Mouse (Mus musculus) adrenal gland, adult (tissue): ENCODE data around the gene Ralgapb.

Source experiments
- DNase-seq, 2 experiments: peaks; one replicate each; pipeline ENCODE4 v3.0.0; 2022 to 2023; ENCODE audit warnings: low spot score in 1 of 2; ENCODE audit not compliant: inconsistent age in 2 of 2

The Ralgapb gene

DNA sequence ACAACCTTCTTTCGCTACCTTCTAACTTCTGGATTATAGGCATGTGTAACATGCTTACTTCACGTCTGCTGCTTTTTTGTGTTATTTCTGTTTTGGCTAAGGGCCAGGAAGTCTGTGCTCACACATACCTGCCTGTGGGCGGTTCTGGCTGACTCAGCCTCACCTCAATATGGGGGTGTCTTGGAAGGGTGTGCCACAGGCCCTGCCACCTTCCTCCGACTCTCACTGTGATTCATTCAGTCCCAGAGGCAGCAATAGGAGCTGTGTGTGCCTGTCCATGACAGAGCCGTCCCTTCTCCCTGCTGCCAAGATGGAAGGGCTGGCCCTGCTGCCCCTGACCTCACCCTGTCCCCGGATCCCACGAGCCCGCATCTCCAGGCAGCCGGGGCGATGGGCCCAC, 102.9 kb downstream of the Ralgapb start, which contains the start of gene Arhgap40:
Arhgap40 (plus strand) TSS at position 269 of the 400 bp plus-strand sequence.
- DNase-seq, result no peak

DNA sequence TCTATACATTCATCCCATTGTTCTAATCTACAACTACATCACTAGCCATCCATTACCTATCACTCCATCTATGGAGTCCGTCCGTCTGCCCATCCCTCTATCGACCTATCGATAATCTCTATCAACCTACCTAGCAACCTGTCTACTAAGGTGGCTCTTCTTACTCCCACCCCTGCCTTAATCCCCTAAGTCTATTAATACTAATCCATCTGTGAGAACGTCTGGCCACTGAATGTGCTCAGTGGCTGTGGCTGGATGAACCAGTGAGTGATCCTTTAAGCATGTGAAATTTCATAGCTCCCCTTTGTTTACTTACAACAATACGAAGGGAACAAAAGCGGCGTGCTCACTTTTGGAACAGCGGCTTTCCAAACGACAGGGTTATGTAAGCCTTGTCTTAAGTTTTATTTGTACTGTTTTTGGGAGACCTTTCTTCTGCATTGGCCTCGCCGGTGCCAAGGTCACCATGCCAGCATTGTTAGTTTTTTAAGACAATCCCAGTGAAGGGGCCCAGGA, 104.2 kb downstream of the Ralgapb start:
- DNase-seq, result no peak

DNA sequence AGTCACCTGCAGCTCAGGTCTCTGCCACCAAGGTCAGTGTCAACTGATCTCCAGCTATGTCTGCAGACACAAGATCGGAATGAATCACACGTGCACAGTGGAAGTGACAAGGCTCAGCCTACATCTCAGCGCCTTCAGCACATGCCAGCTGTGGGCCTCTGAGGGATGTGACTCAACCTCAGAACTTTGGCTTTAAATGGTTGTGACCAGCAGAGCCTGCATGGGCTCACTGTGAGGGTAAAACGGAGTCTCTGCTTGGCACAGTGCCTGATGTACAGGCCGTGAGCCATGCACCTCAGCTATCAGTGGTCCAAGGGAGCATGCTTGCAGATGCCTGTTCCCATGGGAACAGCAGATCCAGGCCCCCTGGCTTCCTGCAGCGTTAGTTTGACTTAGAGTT, 108.9 kb downstream of the Ralgapb start:
- no peak for DNase-seq

DNA sequence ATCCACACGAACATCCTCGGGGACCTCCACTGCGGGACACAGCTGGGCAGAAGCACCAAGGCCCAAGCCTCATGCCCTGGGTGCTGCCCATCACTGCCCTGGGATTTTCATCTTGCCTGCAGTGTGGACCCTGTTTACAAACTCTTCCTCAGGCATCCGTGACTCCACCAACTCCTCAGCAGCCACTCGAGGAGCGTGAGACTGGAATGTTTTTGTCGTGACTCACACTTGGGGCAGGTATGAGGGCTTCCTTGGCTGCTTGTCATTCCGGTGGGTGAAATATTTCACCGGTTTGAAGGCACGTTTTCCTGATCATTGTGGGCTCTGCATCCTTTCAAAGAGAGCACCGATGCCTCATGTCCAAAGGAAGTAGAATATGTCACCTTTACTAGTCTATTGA, 109.4 kb downstream of the Ralgapb start:
- no peak for DNase-seq

DNA sequence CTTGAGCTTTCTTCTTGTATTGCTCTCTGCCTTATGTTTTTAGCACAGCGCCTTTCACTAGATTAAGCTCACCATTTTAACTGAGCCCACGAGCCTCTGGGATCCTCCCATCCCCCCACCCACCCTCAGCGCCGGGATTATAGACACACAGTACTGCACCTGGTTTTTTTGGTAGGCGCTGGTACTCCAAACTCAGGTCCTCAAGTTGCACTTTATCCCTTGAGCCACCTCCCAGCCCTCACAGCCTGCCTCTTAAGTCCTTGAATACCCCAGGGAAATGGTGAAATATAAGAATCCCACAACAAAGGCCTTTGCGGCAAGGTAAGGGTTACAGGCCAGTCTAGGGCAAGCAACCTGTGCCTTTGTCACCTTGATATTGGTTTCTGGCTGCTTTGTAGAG, 110.2 kb downstream of the Ralgapb start:
- DNase-seq, result no peak

DNA sequence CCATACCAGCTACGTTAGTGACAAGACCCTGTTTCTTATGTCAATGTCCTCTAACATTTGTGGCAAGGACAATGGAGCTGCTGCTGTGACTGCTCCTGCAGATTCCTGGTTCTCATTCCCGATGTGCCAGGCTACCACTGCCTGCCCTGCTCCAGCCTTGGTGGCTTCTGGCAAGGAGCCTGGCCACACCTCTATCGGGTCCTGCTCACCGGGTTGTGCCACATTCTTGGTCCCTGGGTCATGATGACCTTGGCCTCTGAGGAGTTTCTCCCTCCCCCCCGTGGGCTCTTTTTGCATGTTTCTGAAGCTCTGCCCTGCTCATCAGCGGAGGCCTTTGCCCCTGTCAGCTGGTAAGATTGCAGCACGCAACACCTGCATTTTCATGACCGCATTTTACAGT, 113.4 kb downstream of the Ralgapb start:
- peak; percentile 51 to 68 for DNase-seq

DNA sequence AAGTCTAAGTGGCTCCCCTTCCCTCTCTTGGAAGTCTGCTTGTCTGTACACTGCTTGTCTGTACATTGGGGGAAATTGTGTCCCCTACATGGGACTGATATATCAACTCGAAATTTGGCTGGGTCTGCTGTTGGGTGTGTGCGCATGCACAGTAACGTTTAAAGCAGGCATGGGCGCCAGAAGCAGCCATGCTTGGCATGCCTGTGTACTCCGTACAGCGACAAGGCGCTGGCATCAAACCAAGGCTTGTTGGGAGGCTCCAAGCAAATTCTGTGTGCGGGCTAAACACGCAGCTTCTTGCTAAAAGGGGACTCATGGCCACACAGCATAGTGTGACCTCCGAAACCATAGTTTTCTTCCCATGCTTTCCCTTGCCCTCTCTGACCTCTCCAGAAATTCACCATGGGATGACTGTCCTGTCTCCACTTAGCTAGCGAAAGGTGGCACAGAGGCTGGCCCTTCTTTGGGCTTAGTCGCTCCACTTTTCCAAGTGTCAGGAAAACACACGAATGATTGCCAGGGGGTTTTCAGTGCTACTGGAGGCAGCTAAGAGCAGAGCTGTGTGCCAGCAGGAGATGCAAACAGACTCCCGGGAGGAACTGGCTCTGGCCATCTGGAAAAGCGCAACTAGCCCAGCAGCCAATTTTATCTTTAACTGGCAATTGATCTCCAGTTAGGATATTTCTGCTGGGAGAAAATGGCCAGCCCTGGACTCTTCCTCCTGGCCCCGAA, 114.6 kb downstream of the Ralgapb start:
- no peak for DNase-seq

DNA sequence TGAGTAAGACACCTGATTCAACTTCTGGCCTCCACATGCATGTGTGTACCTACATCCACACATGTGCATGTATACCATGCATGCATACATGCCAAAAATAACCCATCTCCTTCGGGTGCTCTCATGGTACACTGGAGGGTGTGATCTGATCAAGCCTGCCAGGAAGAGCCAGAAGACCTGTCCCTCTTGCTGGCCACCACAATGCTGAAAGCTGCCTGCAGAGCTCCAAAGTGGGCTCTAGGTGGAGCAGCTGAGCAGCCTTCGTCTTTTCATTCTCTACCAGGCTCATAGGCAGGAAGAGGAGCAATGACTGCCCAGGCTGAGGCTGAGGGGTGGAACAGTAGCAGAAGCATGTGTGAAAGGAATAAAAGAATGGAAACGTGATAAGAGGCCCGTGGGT, 124.4 kb downstream of the Ralgapb start:
- DNase-seq, result peak; percentile 49 to 80

DNA sequence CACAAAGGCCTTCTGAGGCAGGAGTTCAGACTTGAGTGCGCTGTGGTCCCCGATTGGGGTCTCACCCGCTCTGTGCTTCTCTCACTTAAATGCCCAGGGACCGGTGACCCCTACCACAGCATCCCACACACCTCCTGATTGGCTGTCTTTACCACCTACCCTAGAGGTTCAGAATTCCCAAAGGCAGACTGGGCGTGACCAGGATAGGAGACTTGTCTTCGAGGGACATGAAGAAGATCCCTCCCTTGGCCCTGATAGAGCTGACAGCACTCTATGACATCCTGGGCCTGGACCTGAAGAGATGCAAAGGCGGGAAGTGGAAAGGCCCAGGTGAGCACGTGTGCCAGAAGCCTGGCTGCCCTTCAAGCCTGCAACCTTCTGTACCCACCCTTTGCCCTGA, 124.9 kb downstream of the Ralgapb start:
- DNase-seq, result no peak

DNA sequence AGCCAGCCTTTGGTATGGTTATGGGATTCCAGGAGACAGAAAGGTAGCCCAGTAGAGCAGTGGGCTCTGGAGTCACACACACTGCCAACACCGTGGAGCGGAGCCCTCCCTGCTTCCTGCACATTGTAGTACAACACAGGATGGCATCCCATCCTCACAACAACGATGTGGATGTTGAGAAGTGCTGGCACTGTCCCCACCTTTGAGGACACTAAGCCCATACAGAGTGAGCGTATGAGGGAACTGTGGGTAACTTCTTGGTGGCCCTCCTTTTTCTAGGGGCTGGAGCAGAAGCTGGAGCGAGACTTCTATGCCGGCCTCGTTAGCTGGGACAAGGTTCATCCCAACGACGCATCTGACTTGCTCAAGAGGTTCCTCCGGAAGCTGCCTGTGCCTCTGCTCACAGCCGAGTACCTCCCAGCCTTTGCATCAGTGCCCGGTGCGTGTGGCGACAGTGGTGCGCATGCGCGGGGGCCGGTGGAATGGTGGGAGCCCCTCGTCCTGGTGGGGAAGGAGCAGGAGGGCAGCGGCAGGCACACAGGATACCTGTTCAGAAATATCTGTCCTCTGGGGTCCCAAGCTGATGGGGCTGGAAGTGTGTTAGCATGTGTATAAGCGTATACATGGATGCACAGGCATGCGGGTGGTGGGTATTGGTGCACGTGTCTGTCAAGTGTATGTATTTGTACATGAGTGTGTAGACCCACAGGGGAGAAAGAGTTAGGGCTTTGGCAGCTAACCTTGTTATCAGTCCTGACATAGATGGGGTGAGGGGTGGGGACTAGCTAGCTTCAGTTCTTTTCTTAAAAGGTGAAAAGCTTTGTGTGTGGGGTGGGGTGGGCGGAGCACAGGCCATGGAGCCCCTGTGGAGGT, 130.0 kb downstream of the Ralgapb start:
- DNase-seq, result no peak

DNA sequence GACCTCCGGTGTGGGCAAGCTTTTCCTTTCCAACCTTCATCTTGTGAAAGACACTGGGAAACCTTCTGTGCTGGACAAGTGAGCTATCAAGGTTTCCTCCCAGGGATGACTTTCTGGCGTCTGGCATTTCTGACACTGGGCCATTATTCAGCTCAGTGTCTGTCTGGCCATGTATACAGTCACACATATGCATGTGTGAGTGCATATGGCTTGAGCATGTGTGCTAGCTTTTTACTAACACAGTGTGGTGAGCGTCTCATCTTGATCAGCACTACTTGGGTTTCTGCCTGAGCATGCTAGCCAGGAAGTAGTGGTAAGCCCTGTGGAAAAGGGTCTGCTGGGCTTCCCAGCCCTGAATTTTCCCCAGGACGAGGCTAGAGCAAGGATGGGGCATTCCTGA, 131.6 kb downstream of the Ralgapb start:
- no peak for DNase-seq

DNA sequence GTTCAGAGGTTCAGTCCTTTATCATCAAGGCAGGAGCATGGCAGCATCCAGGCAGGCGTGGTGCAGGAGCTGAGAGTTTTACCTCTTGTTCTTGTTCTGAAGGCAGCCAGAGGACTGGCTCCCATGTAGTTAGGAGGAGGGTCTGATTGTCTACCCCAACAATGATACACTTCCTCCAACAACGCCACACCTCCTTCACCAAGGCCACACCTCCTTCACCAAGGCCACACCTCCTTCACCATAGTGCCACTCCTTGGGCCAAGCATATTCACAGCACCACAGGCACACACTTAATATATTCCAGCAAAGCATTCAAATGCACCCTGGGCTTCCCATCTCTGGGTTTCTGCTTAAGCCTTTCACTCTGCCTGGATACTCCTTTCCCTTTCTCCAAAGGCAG, 135.6 kb downstream of the Ralgapb start:
- no peak for DNase-seq

DNA sequence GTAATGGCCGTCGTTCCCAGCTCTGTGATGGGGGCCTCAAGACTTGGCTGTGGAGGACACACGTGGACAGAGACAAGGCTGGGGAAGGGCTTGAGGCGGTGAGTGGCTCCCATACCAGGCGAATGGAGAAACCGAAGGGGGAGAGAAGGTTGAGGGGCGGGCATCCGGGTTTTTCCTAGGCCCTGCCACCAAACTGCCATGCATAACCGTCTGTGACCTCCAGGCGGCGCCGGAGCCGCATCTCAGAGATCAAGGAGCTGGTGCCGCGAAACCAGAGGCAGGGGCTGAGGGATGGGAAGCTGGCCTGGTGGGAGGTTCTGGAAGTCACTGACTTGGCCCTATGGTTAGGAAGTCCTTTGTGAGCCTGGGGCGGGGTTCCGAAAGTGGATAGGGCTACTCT, 137.1 kb downstream of the Ralgapb start:
- DNase-seq, result peak; percentile 49 to 80
